In the genomic region with DNA sequence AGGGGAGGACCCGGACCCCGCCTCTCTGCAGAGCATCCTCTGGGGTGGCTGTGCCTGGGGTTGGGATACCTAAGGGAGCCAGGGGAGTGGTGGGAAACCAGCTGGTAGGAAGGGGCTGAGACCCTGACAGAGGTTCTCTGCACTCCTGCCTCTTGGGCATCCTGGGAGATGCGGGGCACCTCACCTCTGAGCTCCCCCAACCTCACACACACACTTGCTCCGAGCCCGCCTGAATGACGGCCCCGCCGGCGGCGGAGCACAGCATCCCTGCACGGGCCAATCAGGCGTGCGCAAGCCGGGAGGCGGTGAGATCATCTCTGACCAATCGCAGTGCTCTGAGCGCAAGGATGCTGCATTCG, we compare ENCODE assay signal across 8 mouse cellular contexts. TPM values are rescaled to one million over a fixed set of nuclear protein-coding genes. Genes with fewer than 3 reads are reported as not detected.
DNase-seq lines count a peak whose midpoint lies in the region; ATAC-seq lines count a peak whose summit lies in the region.

No protein-coding gene starts in this region.

- H3K9ac ChIP-seq in neural tube, embryonic 13.5 days: peak overlapping the region; percentile 92

- peak overlapping the region; percentile 81 for H3K4me3 ChIP-seq in neural tube, embryonic 13.5 days

- peak; percentile 47 for DNase-seq in adrenal gland, postnatal 14 days
- DNase-seq in adrenal gland, adult (ENCODE audit: inconsistent age in 2 of 2, low spot score in 1 of 2): no peak
- peak; percentile 93 for DNase-seq in cerebellum, adult 9-11 months
- peak; percentile 79 for DNase-seq in frontal cortex, postnatal 14 days (ENCODE audit: low spot score in 2 of 2)
- peak; percentile 65 to 85 for DNase-seq in left cerebral cortex, adult 8-10 months (ENCODE audit: low spot score in 2 of 2)
- DNase-seq in spleen, postnatal 4 days (ENCODE audit: low spot score in 2 of 2): no peak
- no peak for DNase-seq in thymus, postnatal 4 days

- ATAC-seq in neural tube, embryonic 13.5 days (ENCODE audit: low read depth): peak; percentile 93

- H3K9me3 ChIP-seq in neural tube, embryonic 13.5 days: no peaks in the 10 kb centered on the region

- peak overlapping the region; percentile 93 for H3K27ac ChIP-seq in neural tube, embryonic 13.5 days (replicated peaks)

- H3K4me2 ChIP-seq in neural tube, embryonic 13.5 days: peak overlapping the region; percentile 80

- H3K4me1 ChIP-seq in neural tube, embryonic 13.5 days (replicated peaks): peaks cover 50% of the 10 kb centered on the region

- WGBS in neural tube, embryonic 13.5 days: 3% methylated on average over 18 of the region's 18 CpGs

- peaks cover 32% of the 10 kb centered on the region for H3K36me3 ChIP-seq in neural tube, embryonic 13.5 days

- H3K27me3 ChIP-seq in neural tube, embryonic 13.5 days: peaks cover 10% of the 10 kb centered on the region; the same call in 1 of the 2 replicates

RNA-seq across cellular contexts. Expression of a gene that starts 1.3 kb away (rescaled TPM):
- not detected in 2 replicates for total RNA-seq in adrenal gland, postnatal 14 days (2021)
- total RNA-seq in left cerebral cortex, adult 8-10 months (2022): 1 to 10 TPM; 2.0 to 2.8 (median 2.3) TPM
- polyA plus RNA-seq in neural tube, embryonic 13.5 days (2015; fragmentation: Nextera tagmentation; extraction: Ambion mirVana): 3.2 and 4.0 TPM in 2 replicates

RNA-seq across cellular contexts. Expression of a gene that starts 14.9 kb away (rescaled TPM):
- 25.3 and 26.8 TPM in 2 replicates for total RNA-seq in adrenal gland, postnatal 14 days (2021)
- total RNA-seq in left cerebral cortex, adult 8-10 months (2022): 10 to 100 TPM; 27.7 to 32.6 (median 29.9) TPM
- 53.2 and 55.8 TPM in 2 replicates for polyA plus RNA-seq in neural tube, embryonic 13.5 days (2015; fragmentation: Nextera tagmentation; extraction: Ambion mirVana)

RNA-seq across cellular contexts. Expression of a gene that starts 21.3 kb away (rescaled TPM):
- total RNA-seq in adrenal gland, postnatal 14 days (2021): 29.8 and 39.3 TPM in 2 replicates
- total RNA-seq in left cerebral cortex, adult 8-10 months (2022): 10 to 100 TPM; 29.5 to 37.8 (median 33.5) TPM
- polyA plus RNA-seq in neural tube, embryonic 13.5 days (2015; fragmentation: Nextera tagmentation; extraction: Ambion mirVana): 42.5 and 51.4 TPM in 2 replicates

RNA-seq across cellular contexts. Expression of a gene that starts 29.3 kb away (rescaled TPM):
- 67.4 and 79.7 TPM in 2 replicates for total RNA-seq in adrenal gland, postnatal 14 days (2021)
- 100 to 1,000 TPM in 2 of 4 experiments, 10 to 100 TPM in 2; 95.8 to 114 (median 105) TPM for total RNA-seq in left cerebral cortex, adult 8-10 months (2022)
- 72.2 and 74.6 TPM in 2 replicates for polyA plus RNA-seq in neural tube, embryonic 13.5 days (2015; fragmentation: Nextera tagmentation; extraction: Ambion mirVana)

RNA-seq across cellular contexts. Expression of a gene that starts 33.3 kb away (rescaled TPM):
- total RNA-seq in adrenal gland, postnatal 14 days (2021): 0.26 TPM in 1 of 2 replicates, not detected in the other
- under 1 TPM; 0.18 to 0.81 (median 0.53) TPM for total RNA-seq in left cerebral cortex, adult 8-10 months (2022)
- polyA plus RNA-seq in neural tube, embryonic 13.5 days (2015; fragmentation: Nextera tagmentation; extraction: Ambion mirVana): 0.24 and 0.26 TPM in 2 replicates

Comparison
In these comparisons a context has a peak if more than half of its experiments do, and no peak if none do; other contexts are left out.
1. DNase-seq: peak in adrenal gland, postnatal 14 days (single experiment), cerebellum, adult 9-11 months (single experiment), frontal cortex, postnatal 14 days (2 of 2) and left cerebral cortex, adult 8-10 months (2 of 2); none in adrenal gland, adult (0 of 2), spleen, postnatal 4 days (0 of 2) and thymus, postnatal 4 days (single experiment).